Mouse (Mus musculus): Measurements from ENCODE around the gene Cxcl15. TPM values are rescaled to one million over a fixed set of nuclear protein-coding genes. Genes with fewer than 3 reads are reported as not detected.

The Cxcl15 gene
- polyA plus RNA-seq, 1 experiment from 2014 or later = not detected

Other genes with a start within 250 kb of the Cxcl15 start
- gene 5830473C10Rik, start 233.4 kb upstream of the Cxcl15 start, polyA plus RNA-seq (2016; fragmentation: Nextera tagmentation; extraction: Ambion mirVana) = 0.10 TPM in 1 of 2 replicates, not detected in the other
- gene Rassf6, start 153.9 kb upstream of the Cxcl15 start, polyA plus RNA-seq (2016; fragmentation: Nextera tagmentation; extraction: Ambion mirVana) = 0.22 and 0.50 TPM in 2 replicates
- 0.10 TPM in 1 of 2 replicates, not detected in the other for gene Cxcl5, start 35.2 kb upstream of the Cxcl15 start, polyA plus RNA-seq (2016; fragmentation: Nextera tagmentation; extraction: Ambion mirVana)
- gene Ppbp, start 26.0 kb upstream of the Cxcl15 start, polyA plus RNA-seq (2016; fragmentation: Nextera tagmentation; extraction: Ambion mirVana) = 7.3 and 10.1 TPM in 2 replicates
- 55.7 and 72.1 TPM in 2 replicates for gene Pf4, start 22.1 kb upstream of the Cxcl15 start, polyA plus RNA-seq (2016; fragmentation: Nextera tagmentation; extraction: Ambion mirVana)
- not detected in 2 replicates for gene Cxcl3, start 8.4 kb upstream of the Cxcl15 start, polyA plus RNA-seq (2016; fragmentation: Nextera tagmentation; extraction: Ambion mirVana)
- not detected in 2 replicates for gene Cxcl1, start 96.7 kb downstream of the Cxcl15 start, polyA plus RNA-seq (2016; fragmentation: Nextera tagmentation; extraction: Ambion mirVana)
- not detected in 2 replicates for gene Cxcl2, start 109.3 kb downstream of the Cxcl15 start, polyA plus RNA-seq (2016; fragmentation: Nextera tagmentation; extraction: Ambion mirVana)
- gene Mthfd2l, start 136.6 kb downstream of the Cxcl15 start, polyA plus RNA-seq (2016; fragmentation: Nextera tagmentation; extraction: Ambion mirVana) = 58.6 and 71.3 TPM in 2 replicates
- gene Epgn, start 232.9 kb downstream of the Cxcl15 start, polyA plus RNA-seq (2016; fragmentation: Nextera tagmentation; extraction: Ambion mirVana) = 0.08 TPM in 1 of 2 replicates, not detected in the other